Mouse (Mus musculus): Measurements from ENCODE around the gene Cyp4a30b. TPM values are rescaled to one million over a fixed set of nuclear protein-coding genes. Genes with fewer than 3 reads are reported as not detected.
"Not testable (repeated sequence)": the region's sequence is repeated elsewhere in the genome, so short reads cannot be mapped to it uniquely, and the experiment has no call there.

Cyp4a30b gene
- total RNA-seq (2014; rRNA removed) = not detected in 2 replicates
- not detected in 2 replicates for polyA plus RNA-seq (2015; fragmentation: Nextera tagmentation; extraction: Ambion mirVana)

- no peak for TF ChIP-seq CTCF (IDR thresholded peaks at IDR 0.05; ENCODE audit: low read depth)
- H3K4me3 ChIP-seq (ENCODE audit: low read depth, low read length) = no peak within 1 kb of the TSS
- no peaks in the 10 kb centered on the region for H3K27me3 ChIP-seq (ENCODE audit: insufficient read depth, low read length)
- no peak for DNase-seq
- no peak within 1 kb of the TSS for H3K9ac ChIP-seq
- H3K4me2 ChIP-seq (ENCODE audit: low read depth) = no peak within 1 kb of the TSS
- H3K9me3 ChIP-seq (ENCODE audit: low read length) = no peaks in the 10 kb centered on the region
- 90% methylated on average over 3 of the region's 3 CpGs for WGBS
- no peak for ATAC-seq
- H3K4me1 ChIP-seq (ENCODE audit: insufficient read depth) = no peaks in the 10 kb centered on the region
- H3K36me3 ChIP-seq (ENCODE audit: insufficient read depth) = no peaks in the 10 kb centered on the region
- no peak within 1 kb of the TSS for H3K27ac ChIP-seq (ENCODE audit: low read depth, low read length)
Observed at GRCm38 (mm10) chr4:115452304-115452703, at the start of gene Cyp4a30b. Gene Cyp4a30b, plus strand, starts transcription at chr4:115452604.

GRCm38 (mm10) chr4:115411324-115411723 is 41.1 kb upstream of the Cyp4a30b start, which contains the start of gene Cyp4a12b:
Gene Cyp4a12b, plus strand, starts transcription at chr4:115411624.
- H3K27ac ChIP-seq (ENCODE audit: low read depth, low read length); H3K27me3 ChIP-seq (ENCODE audit: insufficient read depth, low read length); ATAC-seq; H3K4me1 ChIP-seq (ENCODE audit: insufficient read depth); DNase-seq; H3K4me2 ChIP-seq (ENCODE audit: low read depth); H3K36me3 ChIP-seq (ENCODE audit: insufficient read depth); H3K9ac ChIP-seq; H3K4me3 ChIP-seq (ENCODE audit: low read depth, low read length); H3K9me3 ChIP-seq (ENCODE audit: low read length): not testable (repeated sequence)

GRCm38 (mm10) chr4:115450577-115451137 is 1.7 kb upstream of the Cyp4a30b start:
- H3K27ac ChIP-seq (ENCODE audit: low read depth, low read length) = no peak overlapping the region
- H3K4me3 ChIP-seq (ENCODE audit: low read depth, low read length) = no peak overlapping the region
- no peak overlapping the region for H3K4me2 ChIP-seq (ENCODE audit: low read depth)
- no peaks in the 10 kb centered on the region for H3K27me3 ChIP-seq (ENCODE audit: insufficient read depth, low read length)
- no peak for TF ChIP-seq CTCF (IDR thresholded peaks at IDR 0.05; ENCODE audit: low read depth)
- no peaks in the 10 kb centered on the region for H3K4me1 ChIP-seq (ENCODE audit: insufficient read depth)
- 71% methylated on average over 3 of the region's 3 CpGs for WGBS
- ATAC-seq = no peak
- H3K9ac ChIP-seq = no peak overlapping the region
- H3K9me3 ChIP-seq (ENCODE audit: low read length) = no peaks in the 10 kb centered on the region
- H3K36me3 ChIP-seq (ENCODE audit: insufficient read depth) = no peaks in the 10 kb centered on the region
- DNase-seq = no peak

- not testable (repeated sequence) for H3K27me3 ChIP-seq (ENCODE audit: insufficient read depth, low read length); H3K4me3 ChIP-seq (ENCODE audit: low read depth, low read length); H3K27ac ChIP-seq (ENCODE audit: low read depth, low read length); H3K4me2 ChIP-seq (ENCODE audit: low read depth); H3K9ac ChIP-seq; H3K4me1 ChIP-seq (ENCODE audit: insufficient read depth); H3K9me3 ChIP-seq (ENCODE audit: low read length); ATAC-seq; H3K36me3 ChIP-seq (ENCODE audit: insufficient read depth); DNase-seq
- 79% methylated on average over 3 of the region's 3 CpGs for WGBS
Observed at GRCm38 (mm10) chr4:115473585-115473984, 21.2 kb downstream of the Cyp4a30b start.

- H3K36me3 ChIP-seq (ENCODE audit: insufficient read depth); ATAC-seq; DNase-seq; H3K4me1 ChIP-seq (ENCODE audit: insufficient read depth); H3K4me3 ChIP-seq (ENCODE audit: low read depth, low read length); H3K27ac ChIP-seq (ENCODE audit: low read depth, low read length); H3K9me3 ChIP-seq (ENCODE audit: low read length); H3K9ac ChIP-seq; H3K4me2 ChIP-seq (ENCODE audit: low read depth); H3K27me3 ChIP-seq (ENCODE audit: insufficient read depth, low read length): not testable (repeated sequence)
- TF ChIP-seq CTCF (IDR thresholded peaks at IDR 0.05; ENCODE audit: low read depth) = peak; percentile 10; the same call in 1 of the 2 replicates
Observed at GRCm38 (mm10) chr4:115476051-115476450, 23.6 kb downstream of the Cyp4a30b start.

- H3K27me3 ChIP-seq (ENCODE audit: insufficient read depth, low read length) = no peaks in the 10 kb centered on the region
- no peaks in the 10 kb centered on the region for H3K4me1 ChIP-seq (ENCODE audit: insufficient read depth)
- H3K4me2 ChIP-seq (ENCODE audit: low read depth) = no peak overlapping the region
- peak; percentile 1 for DNase-seq
- no peaks in the 10 kb centered on the region for H3K36me3 ChIP-seq (ENCODE audit: insufficient read depth)
- TF ChIP-seq CTCF (IDR thresholded peaks at IDR 0.05; ENCODE audit: low read depth) = no peak
- no peak overlapping the region for H3K4me3 ChIP-seq (ENCODE audit: low read depth, low read length)
- no peaks in the 10 kb centered on the region for H3K9me3 ChIP-seq (ENCODE audit: low read length)
- H3K9ac ChIP-seq = no peak overlapping the region
- ATAC-seq = peak; percentile 58; the same call in 1 of the 2 replicates
- H3K27ac ChIP-seq (ENCODE audit: low read depth, low read length) = no peak overlapping the region
- WGBS = 73% methylated on average over 6 of the region's 6 CpGs
Observed at GRCm38 (mm10) chr4:115481006-115481652, 28.7 kb downstream of the Cyp4a30b start.

GRCm38 (mm10) chr4:115496001-115496400 is 43.6 kb downstream of the Cyp4a30b start, which contains the start of gene Cyp4a14:
Gene Cyp4a14, minus strand, starts transcription at chr4:115496142.
- no peak for ATAC-seq

More at GRCm38 (mm10) chr4:115496001-115496400, 43.6 kb downstream of the Cyp4a30b start, which contains the start of gene Cyp4a14:
- no peak within 1 kb of the TSS for H3K27ac ChIP-seq (ENCODE audit: low read depth, low read length)
- H3K27me3 ChIP-seq (ENCODE audit: insufficient read depth, low read length) = no peaks in the 10 kb centered on the region
- H3K9ac ChIP-seq = no peak within 1 kb of the TSS
- H3K36me3 ChIP-seq (ENCODE audit: insufficient read depth) = no peaks in the 10 kb centered on the region
- no peak within 1 kb of the TSS for H3K4me3 ChIP-seq (ENCODE audit: low read depth, low read length)
- no peaks in the 10 kb centered on the region for H3K4me1 ChIP-seq (ENCODE audit: insufficient read depth)
- 84% methylated on average over 1 of the region's 1 CpGs for whole genome bisulfite sequencing
- no peaks in the 10 kb centered on the region for H3K9me3 ChIP-seq (ENCODE audit: low read length)
- no peak for DNase-seq
- H3K4me2 ChIP-seq (ENCODE audit: low read depth) = no peak within 1 kb of the TSS
- TF ChIP-seq CTCF (IDR thresholded peaks at IDR 0.05; ENCODE audit: low read depth) = no peak

Data from forebrain, postnatal 0 days (tissue).